Mouse (Mus musculus) cortical plate, adult 2 months (tissue): ENCODE measurements around the gene Ech1. TPM values are rescaled to one million over a fixed set of nuclear protein-coding genes. Genes with fewer than 3 reads are reported as not detected.
A peak's percentile ranks its signal among the peaks of the same experiment; 100 is the strongest.

Experiments
- H3K27ac ChIP-seq: fragments of 200-500 bp; 2 replicates; pipeline ENCODE4 v1.5.1; 2012; ENCODE audit warnings: low read length, control low read depth, inconsistent platforms; ENCODE audit not compliant: insufficient read depth
- H3K4me1 ChIP-seq: fragments of 200-500 bp; 2 replicates; pipeline ENCODE4 v1.6.1; 2011; ENCODE audit warnings: low read length; ENCODE audit not compliant: control insufficient read depth, insufficient read depth
- H3K4me3 ChIP-seq: fragments of 200-500 bp; 2 replicates; pipeline ENCODE4 v1.5.1; 2011; ENCODE audit warnings: mild to moderate bottlenecking, low read length, control low read depth; ENCODE audit not compliant: insufficient read depth
- CTCF ChIP-seq: fragments of 200-500 bp; IDR thresholded peaks from 2 replicates; pipeline ENCODE4 v1.5.1; 2011; ENCODE audit warnings: mild to moderate bottlenecking, control low read depth, low read length; ENCODE audit not compliant: insufficient read depth; ENCODE audit errors: extremely low read depth
- POLR2A ChIP-seq: fragments of 200-500 bp; IDR thresholded peaks from 2 replicates; pipeline ENCODE4 v1.6.1; 2011; ENCODE audit warnings: mild to moderate bottlenecking, low read length, control low read depth; ENCODE audit not compliant: insufficient read depth; ENCODE audit errors: extremely low read depth
- polyA plus RNA-seq: library from polyadenylated mRNA; depleted of rRNA; stranded (reverse); fragments of >200 nt; gene quantifications from 2 replicates; pipeline ENCODE4 v1.2.3, GENCODE M21; 2012

The Ech1 gene
- polyA plus RNA-seq, 1 experiment: 92.9 TPM

- no peak for TF ChIP-seq CTCF
- no peak for TF ChIP-seq POLR2A
- no peak overlapping the region for H3K27ac ChIP-seq
- H3K4me1 ChIP-seq: no peaks in the 10 kb centered on the region
- no peak overlapping the region for H3K4me3 ChIP-seq
These were observed 24.8 kb downstream of the Ech1 start for GRCm38 (mm10) chr7:28849700-28850236.

- Histone ChIP-seq H3K27ac (no peak overlapping the region), H3K4me1 (no peaks in the 10 kb centered on the region), H3K4me3 (no peak overlapping the region)
- TF ChIP-seq POLR2A: no peak
- TF ChIP-seq CTCF: no peak
These were observed 25.6 kb downstream of the Ech1 start for GRCm38 (mm10) chr7:28850642-28851041.

GRCm38 (mm10) chr7:28859953-28860352 is 34.9 kb downstream of the Ech1 start:
- peaks cover 2% of the 10 kb centered on the region for H3K4me1 ChIP-seq
- no peak overlapping the region for H3K4me3 ChIP-seq
- no peak overlapping the region for H3K27ac ChIP-seq
- TF ChIP-seq CTCF (no peak), POLR2A (no peak)

DNA sequence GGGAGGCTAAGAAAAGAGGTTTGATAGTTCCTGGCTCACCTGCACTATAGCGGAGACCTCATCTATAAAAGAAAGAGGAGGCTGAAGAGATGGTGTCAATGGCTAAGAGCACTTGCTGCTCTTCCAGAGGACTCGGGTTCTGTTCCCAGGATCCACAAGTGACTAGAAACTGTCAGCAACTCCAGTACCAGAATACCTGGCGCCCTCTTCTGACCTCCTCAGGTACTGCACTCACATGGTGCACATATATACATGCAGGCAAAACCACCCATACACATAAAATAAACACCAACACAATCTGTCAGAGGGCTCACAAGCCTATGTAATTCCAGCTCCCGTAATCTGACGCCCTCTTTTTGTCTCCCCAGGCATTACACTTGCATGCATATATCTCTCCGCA is 35.9 kb downstream of the Ech1 start:
- peaks cover 6% of the 10 kb centered on the region for H3K4me1 ChIP-seq
- no peak overlapping the region for H3K4me3 ChIP-seq
- TF ChIP-seq CTCF (no peak), POLR2A (no peak)
- no peak overlapping the region for H3K27ac ChIP-seq

GRCm38 (mm10) chr7:28862817-28863499 is 37.9 kb downstream of the Ech1 start:
- Histone ChIP-seq H3K27ac (no peak overlapping the region), H3K4me1 (peaks cover 6% of the 10 kb centered on the region), H3K4me3 (no peak overlapping the region)
- TF ChIP-seq CTCF (no peak), POLR2A (no peak)

DNA sequence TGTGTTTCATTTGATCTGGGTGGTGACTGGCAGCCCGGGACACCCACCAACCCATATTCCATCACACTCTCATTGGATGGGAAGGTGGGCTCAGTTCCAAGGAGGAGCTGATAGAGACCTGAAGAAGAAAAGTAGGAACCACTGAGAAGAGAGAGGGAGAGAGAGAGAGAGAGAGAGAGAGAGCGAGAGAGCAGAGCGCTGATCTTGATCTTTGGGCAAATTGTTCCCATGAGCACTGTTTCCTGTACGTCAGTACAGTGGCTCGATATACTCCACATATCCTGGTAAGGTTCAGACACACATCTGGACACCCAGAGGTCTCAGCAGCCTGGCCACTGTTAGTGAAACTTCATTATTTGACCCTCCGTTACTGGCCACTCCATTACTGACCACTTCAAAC is 38.5 kb downstream of the Ech1 start, which contains the start of gene Lgals7:
Gene Lgals7, plus strand, starts transcription at position 314 of the 400 bp plus-strand sequence.
- TF ChIP-seq CTCF (no peak), POLR2A (no peak)
- Histone ChIP-seq H3K27ac (no peak within 1 kb of the TSS), H3K4me3 (no peak within 1 kb of the TSS), H3K4me1 (peaks cover 6% of the 10 kb centered on the region)

DNA sequence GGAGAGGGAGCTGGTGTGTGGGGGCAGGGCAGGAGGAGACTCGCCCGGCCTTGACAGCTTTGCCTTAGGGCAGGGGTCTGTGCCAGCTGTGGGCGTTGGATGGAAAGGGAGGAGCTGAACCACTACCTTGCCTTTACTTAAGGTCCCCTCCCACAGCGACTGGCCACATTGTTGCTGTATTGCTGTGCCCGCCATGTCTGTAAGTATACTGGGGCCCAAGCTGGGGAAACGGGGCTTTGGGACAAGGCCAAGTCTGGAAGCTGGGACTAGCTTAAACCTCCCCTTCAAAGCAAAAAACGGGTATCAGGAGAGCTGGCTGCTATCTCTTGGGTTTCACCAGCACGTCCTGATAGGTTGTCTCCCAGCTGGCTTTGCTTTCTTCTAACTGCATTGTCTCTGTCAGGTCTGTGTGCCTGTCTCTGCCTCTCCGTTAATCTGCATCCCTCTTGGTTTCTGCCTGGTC is 39.3 kb downstream of the Ech1 start:
- Histone ChIP-seq H3K4me3 (no peak overlapping the region), H3K27ac (no peak overlapping the region), H3K4me1 (peaks cover 6% of the 10 kb centered on the region)
- TF ChIP-seq POLR2A (no peak), CTCF (no peak)

GRCm38 (mm10) chr7:28865481-28866300 is 40.7 kb downstream of the Ech1 start:
- TF ChIP-seq CTCF: no peak
- no peak for TF ChIP-seq POLR2A
- Histone ChIP-seq H3K27ac (peak overlapping the region; percentile 67; the same call in 1 of the 2 replicates), H3K4me3 (no peak overlapping the region), H3K4me1 (peaks cover 6% of the 10 kb centered on the region)

DNA sequence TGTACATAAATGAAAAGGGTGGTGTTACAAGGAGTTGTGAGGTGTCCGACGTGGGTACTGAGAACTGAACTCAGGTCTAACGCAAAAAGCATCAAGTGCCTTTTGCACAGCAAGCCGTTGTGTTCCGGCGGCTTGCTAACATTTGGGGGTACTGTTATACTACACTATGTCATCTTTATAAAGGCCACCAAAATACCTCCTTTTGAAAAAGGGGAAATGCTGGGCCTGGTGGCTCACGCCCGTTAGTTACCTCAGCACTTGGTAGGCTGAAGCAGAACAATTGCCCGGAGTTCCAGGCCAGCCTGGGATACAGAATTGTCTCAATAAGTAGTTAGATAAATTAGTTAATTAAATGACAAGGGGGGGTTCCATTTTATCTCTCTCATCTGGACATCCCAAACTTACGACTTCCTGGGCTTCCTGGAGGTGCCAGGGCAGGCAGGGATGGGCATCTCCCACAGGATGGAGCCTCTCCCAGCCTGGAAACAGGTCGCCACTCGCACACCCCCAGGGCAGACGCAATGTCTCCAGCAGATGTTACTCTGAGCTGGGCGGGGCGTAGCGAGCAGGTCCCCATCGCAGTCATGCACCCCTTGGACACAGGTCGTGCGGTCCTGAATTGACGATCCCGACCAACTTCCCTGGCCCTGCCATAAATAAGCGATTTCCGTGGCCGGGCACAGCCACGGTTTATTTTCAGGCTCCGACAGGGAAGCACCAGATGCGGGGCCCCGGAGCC is 41.9 kb downstream of the Ech1 start:
- Histone ChIP-seq H3K4me1 (peaks cover 6% of the 10 kb centered on the region), H3K27ac (no peak overlapping the region)
- TF ChIP-seq POLR2A: no peak
- TF ChIP-seq CTCF: no peak

More for the DNA sequence above, 41.9 kb downstream of the Ech1 start:
- H3K4me3 ChIP-seq: no peak overlapping the region
